Mouse (Mus musculus): ENCODE results near the gene Arhgef10l. TPM values are rescaled to one million over a fixed set of nuclear protein-coding genes. Genes with fewer than 3 reads are reported as not detected.
A peak's percentile ranks its signal among the peaks of the same experiment; 100 is the strongest.

Arhgef10l gene
- 10 to 100 TPM; 68.5 to 72.7 TPM for total RNA-seq (2021)
- long read RNA-seq, experiment 1, full-length matches to known transcripts = 15 of 87 reads
- long read RNA-seq, experiment 1, partial matches to known transcripts = 27 of 87 reads
- long read RNA-seq, experiment 1, other reads (novel, unspliced or antisense) = 45 of 87 reads
- long read RNA-seq, experiment 2, full-length matches to known transcripts = 2 of 29 reads
- long read RNA-seq, experiment 2, partial matches to known transcripts = 7 of 29 reads
- long read RNA-seq, experiment 2, other reads (novel, unspliced or antisense) = 20 of 29 reads

- no peak for DNase-seq
These were observed at the start of gene Arhgef10l for GRCm38 (mm10) chr4:140665760-140666159. Arhgef10l (minus strand) TSS chr4:140666012.

DNA sequence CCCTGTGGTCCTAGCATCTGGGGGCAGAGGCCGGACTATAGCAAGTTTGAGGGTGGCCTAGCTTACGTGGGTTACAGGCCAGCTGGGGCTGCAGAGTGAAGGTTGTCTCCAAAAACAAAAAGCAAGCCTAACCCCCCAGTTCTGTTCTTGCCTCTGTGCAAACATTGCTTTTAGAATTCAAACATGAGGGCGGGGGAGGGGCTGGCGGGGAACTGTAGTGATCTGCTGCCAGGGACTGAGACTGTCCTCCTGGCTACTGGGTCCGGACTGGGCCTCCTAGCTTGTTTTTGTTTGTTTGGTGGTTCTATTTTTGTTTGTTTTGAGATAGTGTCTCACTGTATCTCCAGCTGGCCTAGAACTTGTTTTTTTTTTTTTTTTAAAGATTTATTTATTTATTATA, 48.8 kb upstream of the Arhgef10l start:
- DNase-seq = no peak

- DNase-seq = peak; percentile 96
These were observed 47.9 kb upstream of the Arhgef10l start for GRCm38 (mm10) chr4:140713480-140714365.

GRCm38 (mm10) chr4:140711360-140711759, 45.5 kb upstream of the Arhgef10l start:
- DNase-seq = peak; percentile 39 to 40

- no peak for DNase-seq
These were observed 45.0 kb upstream of the Arhgef10l start for GRCm38 (mm10) chr4:140710781-140711180.

DNA sequence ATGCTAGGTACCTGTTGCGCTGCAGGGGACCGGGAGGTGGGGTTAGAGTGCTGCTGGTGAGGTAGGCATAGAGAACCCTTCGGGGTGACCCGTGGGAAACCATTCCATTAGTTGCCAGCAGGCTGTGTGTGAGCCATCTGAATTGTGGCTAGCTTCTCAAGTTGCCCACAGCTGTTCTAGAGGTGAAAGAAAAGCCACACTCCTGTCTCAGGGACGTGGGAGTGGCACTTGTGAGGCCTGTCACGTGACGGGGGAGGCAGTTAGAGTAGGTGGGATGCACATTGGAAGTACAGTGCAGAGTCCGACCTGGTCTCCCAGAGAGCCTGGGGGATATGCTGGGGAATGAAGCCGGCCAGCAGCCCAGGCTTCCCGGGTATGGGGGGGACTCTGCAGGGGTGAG, 43.8 kb upstream of the Arhgef10l start:
- no peak for DNase-seq

- no peak for DNase-seq
These were observed 43.3 kb upstream of the Arhgef10l start for GRCm38 (mm10) chr4:140709111-140709510.

GRCm38 (mm10) chr4:140708297-140708927, 42.6 kb upstream of the Arhgef10l start:
- DNase-seq = no peak

DNA sequence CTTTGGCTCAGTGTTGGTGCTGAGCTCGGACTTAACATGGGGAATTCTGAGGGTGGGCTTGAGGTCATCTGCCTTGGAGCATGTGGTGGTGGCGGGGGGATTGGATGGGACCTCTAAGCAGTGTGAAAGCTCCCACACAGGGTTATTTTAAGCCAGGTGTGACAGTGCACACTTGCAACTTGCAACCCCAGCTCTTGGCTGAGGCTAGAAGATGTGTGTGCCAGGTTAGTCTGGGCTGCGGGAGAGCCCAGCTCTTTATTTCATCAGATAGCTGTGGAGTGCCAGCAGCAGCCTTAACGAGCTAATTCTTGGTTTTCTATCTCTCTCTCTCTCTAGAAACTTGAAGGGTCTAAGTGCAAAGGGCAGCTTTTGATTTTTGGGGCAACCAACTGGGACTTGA, 41.8 kb upstream of the Arhgef10l start:
- DNase-seq = no peak

GRCm38 (mm10) chr4:140704166-140704565, 38.4 kb upstream of the Arhgef10l start:
- DNase-seq = no peak

- no peak for DNase-seq
These were observed 37.8 kb upstream of the Arhgef10l start for GRCm38 (mm10) chr4:140703636-140704035.

DNA sequence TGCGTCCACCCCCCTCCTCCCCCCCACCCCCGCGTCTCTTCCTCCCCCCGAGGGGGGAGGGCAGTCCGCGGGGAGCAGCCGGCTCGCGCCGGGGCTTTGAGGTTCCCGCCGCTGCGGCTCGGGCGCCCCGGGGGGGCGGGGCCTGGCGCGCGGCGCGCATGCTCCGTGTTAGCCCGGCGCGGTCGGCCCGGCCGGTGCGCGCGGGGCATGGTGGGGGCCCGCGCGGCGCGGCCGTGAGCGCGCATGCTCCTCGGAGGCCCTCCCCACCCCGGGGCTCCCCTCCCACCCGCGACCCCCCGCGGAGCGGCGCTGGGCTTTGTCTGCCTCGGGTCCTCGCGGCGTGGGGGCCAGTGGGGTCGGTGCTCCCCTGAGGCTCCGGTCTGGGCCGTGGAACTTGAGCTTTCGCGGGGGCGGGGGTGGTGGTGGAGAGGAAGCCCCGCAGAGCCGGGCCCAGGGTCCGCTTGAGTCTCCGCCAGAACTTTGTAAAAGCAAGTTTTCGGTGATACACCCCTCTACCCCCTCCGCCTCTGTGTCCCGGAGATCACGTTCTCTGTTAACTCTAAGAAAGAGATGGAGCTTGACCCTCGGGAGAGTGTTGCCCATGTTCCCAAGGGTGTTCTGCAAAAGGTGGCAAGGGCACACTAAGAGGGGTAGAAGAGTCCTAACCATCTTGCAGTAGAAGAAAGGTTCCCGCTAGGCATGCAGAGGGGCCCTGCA, 37.0 kb upstream of the Arhgef10l start:
- peak; percentile 86 to 91 for DNase-seq

DNA sequence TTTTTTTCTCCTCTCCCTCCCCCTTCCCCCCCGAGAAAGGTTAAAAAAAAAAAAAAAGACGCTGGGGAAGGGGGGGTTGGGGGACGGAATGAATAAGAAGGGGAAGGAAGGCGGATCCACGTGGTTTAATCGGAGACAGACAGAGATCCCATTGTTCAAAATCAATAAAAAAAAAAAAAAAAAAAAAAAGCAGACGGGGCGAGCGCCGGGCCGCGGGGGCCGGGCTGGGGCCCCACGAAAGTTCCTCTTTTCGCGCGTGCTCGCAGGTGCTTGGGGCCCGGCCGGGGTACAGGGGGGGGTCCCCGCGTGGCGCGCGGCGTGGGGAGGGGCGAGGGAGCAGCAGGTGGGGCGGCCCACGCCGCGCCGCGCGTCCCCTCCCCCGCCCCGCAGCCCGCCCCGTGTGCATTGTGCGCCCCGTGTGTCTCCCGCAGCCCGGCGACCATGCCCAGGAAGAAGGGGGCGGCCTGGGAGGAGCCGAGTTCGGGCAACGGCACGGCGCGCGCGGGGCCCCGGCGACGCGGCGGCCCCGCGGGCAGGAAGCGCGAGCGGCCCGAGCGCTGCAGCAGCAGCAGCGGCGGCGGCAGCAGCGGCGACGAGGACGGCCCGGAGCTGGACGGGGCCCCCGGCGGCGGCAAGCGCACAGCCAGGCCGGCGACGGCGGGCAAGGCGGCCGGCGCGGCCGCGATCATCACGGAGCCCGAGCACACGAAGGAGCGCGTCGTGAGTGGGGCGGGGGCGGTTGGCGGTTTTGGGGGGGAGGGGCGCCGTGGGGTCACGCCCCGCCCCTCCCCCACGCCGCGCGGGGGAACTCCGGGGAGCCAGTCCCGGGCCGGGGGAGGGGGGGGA, 36.1 kb upstream of the Arhgef10l start:
- DNase-seq = peak; percentile 35 to 51

DNA sequence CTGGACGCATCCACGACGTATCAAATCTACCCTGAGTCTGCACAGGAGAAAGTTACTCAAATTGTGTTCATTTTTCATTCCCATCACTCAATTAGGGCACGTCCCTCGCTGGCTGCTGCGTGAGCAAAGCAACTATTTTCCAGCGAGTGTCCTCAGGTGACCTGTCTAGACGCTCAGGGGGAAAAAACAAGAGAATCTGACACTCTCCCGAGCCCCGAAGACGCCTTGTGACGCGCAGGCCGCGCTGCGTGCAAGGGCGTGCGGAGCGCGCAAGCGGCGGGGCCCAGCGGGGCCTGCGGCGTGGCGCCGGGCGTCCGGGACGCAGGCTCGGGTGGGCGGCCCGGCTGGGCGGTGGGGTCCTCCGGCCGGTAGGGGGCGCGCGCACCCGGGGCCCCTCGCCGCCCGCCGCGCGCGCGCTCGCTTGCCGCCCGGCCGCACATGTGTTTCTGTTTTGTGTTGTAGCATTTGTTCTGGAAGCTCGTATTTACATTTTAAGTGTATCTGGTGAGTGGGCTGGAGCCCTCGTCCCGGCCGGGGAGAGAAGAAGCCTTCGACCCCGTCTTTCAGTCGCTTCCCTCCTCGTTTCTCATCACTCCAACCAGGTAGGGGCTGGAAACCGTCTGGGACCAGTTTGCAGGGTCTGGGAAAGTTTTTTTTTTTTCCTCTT, 35.4 kb upstream of the Arhgef10l start:
- peak; percentile 84 for DNase-seq

- peak in 1 of 2 experiments; percentile 44 for DNase-seq
These were observed 34.6 kb upstream of the Arhgef10l start, which contains the start of gene Rcc2 for GRCm38 (mm10) chr4:140700269-140701018. Rcc2 (plus strand) TSS chr4:140700541.

DNA sequence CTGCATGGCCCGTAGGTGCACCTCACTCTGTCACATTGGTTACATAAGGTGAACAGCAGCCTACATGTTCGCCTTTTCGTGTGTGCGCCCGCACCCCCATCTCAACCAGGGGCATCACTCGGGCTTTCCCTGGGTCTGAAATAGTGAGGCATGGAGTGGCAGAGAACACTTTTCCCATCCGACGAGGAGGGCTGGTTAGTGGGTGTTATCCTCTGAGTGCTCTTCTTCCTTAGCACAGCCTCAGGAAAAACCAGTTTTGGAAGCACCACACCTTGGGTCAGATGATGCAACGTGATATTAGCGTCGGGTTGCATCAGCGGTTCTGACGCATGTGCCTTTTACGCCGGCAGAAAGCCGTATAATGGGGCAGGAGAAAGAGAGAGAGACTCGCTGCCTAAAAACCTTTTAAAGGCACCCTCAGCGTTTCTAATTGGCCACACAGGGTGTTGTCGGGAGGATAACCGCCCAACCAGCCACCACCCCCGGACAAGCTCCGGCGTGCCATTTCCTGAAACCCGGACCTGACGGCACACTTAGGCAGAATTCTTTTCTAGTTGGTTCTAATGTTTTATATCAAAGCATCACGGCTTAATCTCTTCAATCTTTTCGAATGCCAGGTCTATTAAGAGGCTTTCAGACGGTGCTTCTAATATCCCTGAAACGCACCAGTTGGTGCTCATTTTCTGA, 33.8 kb upstream of the Arhgef10l start:
- DNase-seq = peak; percentile 75 to 87

DNA sequence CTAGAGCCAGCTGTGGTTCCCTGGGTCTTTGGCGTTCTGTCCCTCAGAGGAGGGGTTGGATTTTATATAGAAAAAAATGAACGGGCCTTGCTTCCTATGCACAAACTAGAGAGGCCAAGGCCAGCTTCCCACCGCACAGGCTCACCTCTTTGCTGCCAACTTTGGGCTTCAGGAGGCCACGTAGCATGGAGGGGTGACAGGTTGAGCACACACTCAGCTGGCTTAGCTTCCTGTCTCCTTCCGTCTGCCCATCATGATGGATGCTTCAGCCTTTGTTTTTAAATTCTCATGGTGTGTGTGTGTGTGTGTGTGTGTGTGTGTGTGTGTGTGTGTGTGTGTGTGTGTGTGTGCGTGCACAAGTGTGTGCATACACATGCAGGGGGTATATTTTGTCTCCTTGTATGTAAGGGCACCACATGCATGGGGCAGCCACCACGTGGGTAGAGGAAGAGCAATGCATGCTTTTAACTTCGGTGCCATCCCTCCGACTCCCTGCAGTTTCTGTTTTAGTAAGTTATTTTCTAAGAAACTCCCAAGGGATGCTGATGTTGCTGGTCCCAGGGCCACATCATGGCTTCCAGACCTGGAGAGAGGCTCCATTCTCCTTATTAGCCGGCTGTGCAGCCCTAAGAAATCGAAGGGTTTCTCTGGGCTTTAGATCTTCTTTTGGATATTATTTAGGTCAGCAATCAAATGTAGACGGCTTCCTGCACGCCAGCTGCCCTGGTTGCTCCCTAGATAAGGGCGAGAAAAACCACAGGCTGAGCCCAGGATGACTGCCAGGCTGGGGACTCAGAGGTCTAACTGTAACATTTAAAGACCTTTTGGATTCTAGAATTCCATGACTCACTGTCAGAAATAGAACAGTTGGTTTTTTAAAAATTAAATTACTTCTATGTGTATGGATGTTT, 30.1 kb upstream of the Arhgef10l start:
- no peak for DNase-seq

DNA sequence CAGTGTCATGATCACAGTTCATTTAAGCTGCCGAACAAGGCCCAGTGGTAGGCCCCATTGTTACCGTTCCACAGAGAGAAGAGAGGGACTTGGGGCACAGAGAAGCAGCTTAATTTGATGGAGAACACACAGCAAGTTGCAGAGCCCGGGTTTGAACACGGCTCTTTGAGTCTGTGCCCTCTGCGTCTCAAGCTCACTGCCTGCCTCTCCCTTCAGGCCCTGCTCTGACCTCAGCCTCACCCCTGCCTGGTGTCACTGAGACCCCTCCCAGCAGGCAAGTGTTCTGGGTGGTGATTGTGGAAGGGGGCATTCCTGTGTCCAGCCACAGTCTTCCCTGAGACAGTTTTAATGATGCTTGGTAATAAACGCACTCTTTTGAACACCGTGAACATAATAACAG, 29.3 kb upstream of the Arhgef10l start:
- DNase-seq = no peak
